Mouse (Mus musculus) c-Kit-positive CD71-positive TER-119-positive erythroid progenitor cells, embryonic 14.5 days (primary cell): ENCODE measurements at regions not wholly inside any gene's neighbourhood (a gene's known extent, or its start where the extent isn't known, plus 50 kb on each side); places are given as distances from the start of the nearest gene placed in this dataset.

ENCODE experiments used
- DNase-seq: peaks from one replicate; pipeline ENCODE4 v3.0.0-alpha.2; 2013; ENCODE audit warnings: low spot score

- no peak for DNase-seq
Measured at GRCm38 (mm10) chr1:38739018-38739417, 74.3 kb upstream of the Aff3 start.

DNA sequence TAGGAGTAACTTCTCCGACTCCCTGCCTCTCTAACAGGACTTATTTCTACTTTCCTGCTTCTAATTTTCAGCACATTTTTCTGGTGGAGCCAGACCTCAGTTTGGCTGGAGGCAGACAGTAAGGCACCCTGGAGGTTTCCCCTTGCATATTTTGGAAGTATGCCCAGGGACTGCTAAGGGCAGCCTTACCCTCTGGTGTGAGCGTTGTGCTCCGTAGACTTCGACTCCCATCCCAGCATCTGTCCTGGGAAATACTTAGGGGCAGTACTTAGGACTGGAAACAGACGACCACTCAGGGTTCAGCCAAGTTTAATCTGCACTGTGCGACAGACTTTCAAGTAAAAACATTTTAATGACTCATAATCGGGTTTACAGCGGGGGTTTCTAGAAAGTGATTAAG lies 71.0 kb upstream of the Aff3 start:
- no peak for DNase-seq

DNA sequence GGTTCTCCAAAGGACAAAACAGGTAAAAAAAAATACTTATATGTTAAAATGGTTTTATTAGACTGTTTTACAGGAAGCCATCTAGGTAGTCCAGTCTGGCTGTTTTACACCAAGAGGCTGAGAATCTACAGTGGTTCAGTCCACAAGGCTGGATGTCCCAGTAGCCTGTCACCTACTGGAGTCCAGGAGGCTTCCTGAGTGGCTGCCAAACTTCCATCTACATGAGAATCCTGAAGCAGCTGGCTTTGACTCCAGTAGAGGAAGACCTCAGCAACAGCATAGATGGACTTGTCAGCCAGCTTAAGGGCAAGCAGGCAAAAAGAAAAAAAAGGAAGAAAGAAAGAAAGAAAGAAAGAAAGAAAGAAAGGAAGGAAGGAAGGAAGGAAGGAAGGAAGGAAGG lies 68.4 kb upstream of the Aff3 start:
- DNase-seq, result no peak

GRCm38 (mm10) chr1:38729977-38730782 lies 65.4 kb upstream of the Aff3 start:
- DNase-seq, result no peak

DNA sequence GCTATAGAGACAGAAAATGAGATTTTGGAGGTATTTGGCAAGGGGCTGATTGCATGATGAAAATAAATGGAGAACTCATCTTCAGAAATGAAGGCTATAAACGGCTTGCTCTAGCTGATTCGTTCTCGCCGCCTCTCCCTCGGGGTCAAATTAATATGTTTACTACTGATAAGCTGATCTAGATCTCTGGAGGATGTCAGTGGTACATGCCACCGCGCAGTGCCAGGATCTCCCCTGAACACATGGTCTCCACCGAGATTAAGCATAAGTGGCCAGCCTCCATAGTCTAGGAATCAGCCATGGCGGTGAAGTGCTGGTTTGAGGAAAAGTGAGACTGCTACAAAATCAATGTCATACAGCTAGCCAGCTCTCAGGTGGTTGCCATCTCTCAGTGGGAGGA lies 61.0 kb upstream of the Aff3 start:
- DNase-seq, result no peak

DNA sequence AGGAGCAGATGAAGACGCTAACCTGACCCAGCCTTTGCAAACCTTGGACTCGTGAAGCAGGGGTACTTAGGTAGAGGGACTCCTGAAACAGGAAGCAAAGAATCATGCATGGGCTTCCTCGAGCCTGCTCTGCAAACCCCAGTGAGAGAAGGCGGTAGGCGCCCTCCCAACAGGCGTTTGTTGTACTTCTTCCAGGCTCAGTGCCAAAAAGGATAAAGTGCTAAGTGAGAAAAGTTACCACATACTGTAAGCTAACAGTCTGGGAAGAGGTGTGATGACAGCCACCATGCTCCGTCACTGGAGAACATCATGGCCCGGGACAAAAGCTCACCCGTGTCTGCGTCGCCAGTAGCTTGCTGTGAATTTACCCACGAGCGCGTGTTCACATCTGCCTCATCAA lies 59.9 kb upstream of the Aff3 start:
- DNase-seq, result no peak

DNA sequence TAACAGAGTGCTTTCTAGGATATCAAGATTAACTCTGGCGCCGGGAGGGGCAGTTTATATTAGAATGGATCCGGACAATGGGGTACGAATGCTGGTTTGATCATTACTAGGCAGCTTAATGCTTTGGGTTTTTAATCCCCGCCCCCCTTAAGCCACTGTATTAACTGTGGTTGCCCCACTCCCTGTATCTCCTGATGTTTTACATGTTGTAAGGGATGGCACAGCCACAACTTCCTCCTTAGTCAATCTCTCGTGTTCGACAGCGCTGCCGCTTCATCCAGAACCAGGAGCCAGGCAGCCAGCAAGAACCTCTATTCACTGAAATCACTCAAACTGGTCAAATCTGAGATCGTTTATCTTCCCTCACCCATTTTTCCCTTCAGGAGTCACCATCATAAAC lies 57.4 kb upstream of the Aff3 start:
- DNase-seq, result no peak

DNA sequence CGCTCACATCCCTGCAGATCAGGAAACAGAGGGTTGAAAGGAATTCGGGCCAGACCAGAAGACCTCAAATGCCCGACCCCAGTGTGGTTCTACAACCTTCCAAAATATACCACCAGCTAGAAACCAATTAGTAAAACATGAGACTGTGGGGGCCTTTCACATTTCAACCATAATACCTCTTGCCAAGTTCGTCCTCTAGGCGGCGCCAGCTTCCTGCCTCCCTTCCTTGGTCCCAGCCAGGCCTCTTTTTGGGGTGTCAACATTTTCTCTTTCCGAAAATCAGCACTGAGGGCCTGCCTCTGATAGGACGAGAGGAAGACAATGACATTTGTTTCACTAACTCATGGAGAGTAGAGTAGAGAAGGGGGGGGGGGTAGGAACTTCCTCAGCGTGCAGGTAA lies 55.5 kb upstream of the Aff3 start:
- peak; percentile 7 for DNase-seq

DNA sequence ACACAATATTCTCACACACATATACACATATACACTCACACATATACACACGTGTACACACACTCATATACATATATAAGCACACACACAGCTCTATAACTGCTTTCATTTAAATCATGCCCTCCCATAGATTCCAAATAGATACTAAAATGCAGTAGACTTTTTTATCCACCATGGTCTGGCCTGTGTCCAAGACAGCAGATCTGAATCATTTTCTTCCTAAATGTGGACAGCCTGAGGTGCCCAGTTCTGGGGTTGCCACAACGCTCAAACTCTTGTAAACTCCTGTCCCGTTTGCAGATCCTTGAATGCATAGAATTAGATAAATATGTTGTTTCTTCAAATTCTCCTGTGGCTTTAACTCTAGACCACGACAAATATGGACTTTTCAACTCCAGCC lies 50.9 kb upstream of the Aff3 start:
- DNase-seq, result no peak
